10 mouse cellular contexts compared by ENCODE assay signal in the genomic region with DNA sequence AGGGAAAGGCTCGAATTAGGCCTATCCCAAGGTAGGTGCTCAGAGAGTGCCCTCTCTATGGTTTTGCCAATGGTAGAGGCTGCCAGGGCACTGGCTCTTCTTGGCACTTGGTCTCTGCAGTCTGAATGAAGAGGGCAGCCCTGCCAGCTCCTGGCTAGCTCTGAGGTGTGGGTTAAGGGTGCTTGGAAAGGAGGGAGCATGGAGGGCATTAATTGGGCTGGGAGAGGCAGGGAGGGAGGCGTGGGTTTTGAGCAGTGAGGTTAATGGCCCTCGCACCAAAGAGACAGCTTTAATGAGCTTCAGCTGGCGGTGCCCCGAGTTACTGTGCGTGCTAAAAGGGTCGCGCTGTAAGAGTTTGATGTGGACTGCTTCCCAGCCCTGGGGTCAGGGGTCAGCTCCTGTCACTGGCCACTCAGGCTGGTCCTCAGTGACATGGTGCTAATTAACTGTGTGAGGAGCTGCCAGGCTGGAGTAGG. TPM values are rescaled to one million over a fixed set of nuclear protein-coding genes. Genes with fewer than 3 reads are reported as not detected.
DNase-seq lines count a peak whose midpoint lies in the region; ATAC-seq lines count a peak whose summit lies in the region.
"Had no signal": no experiment of that assay in that cellular context is flagged by ENCODE, and none has a peak within 500 bp of the region (broad histone marks: within the 10 kb centered on the region; RNA-seq: fewer than 3 reads in every experiment).

No protein-coding gene starts in this region.

- DNase-seq in adrenal gland, postnatal 14 days: peak; percentile 59
- no peak for DNase-seq in adrenal gland, adult 18-20 months (ENCODE audit: low spot score in 2 of 2)
- DNase-seq in layer of hippocampus, adult 11-12 months (ENCODE audit: low spot score): peak; percentile 63
- no peak for DNase-seq in layer of hippocampus, adult 9-10 months (ENCODE audit: low spot score)
- peak; percentile 70 for DNase-seq in forebrain, embryonic 14.5 days (ENCODE audit: low spot score)
- DNase-seq in midbrain, embryonic 11.5 days (ENCODE audit: low spot score, missing footprints): peak; percentile 78
- no peak for DNase-seq in urinary bladder, postnatal 14 days (ENCODE audit: low spot score)
- no peak for DNase-seq in urinary bladder, postnatal 4 days (ENCODE audit: low spot score in 2 of 2)

- no peak overlapping the region for H3K4me3 ChIP-seq in forebrain, embryonic 14.5 days (ENCODE audit: low read depth, low read length)
- no peak overlapping the region for H3K4me3 ChIP-seq in midbrain, embryonic 11.5 days (ENCODE audit: low read depth, low read length)
- H3K4me3 ChIP-seq: heart, embryonic 13.5 days; lung, embryonic 15.5 days had no signal

- no peaks in the 10 kb centered on the region for H3K27me3 ChIP-seq in forebrain, embryonic 14.5 days (replicated peaks; ENCODE audit: control insufficient read depth, insufficient read depth, low read length)
- no peaks in the 10 kb centered on the region for H3K27me3 ChIP-seq in midbrain, embryonic 11.5 days (ENCODE audit: control insufficient read depth, insufficient read depth, low read length)
- H3K27me3 ChIP-seq: heart, embryonic 13.5 days; lung, embryonic 15.5 days had no signal

- peak overlapping the region; percentile 49 for H3K27ac ChIP-seq in forebrain, embryonic 14.5 days (ENCODE audit: low read depth, low read length)
- no peak overlapping the region for H3K27ac ChIP-seq in midbrain, embryonic 11.5 days (ENCODE audit: low read depth, low read length)
- H3K27ac ChIP-seq: heart, embryonic 13.5 days; lung, embryonic 15.5 days had no signal

- 0 out of 2 replicates have a peak overlapping the region, but pooled peaks have one; percentile 1 for H3K9ac ChIP-seq in forebrain, embryonic 14.5 days (ENCODE audit: low read length)
- H3K9ac ChIP-seq in midbrain, embryonic 11.5 days (ENCODE audit: low read length): no peak overlapping the region
- H3K9ac ChIP-seq: heart, embryonic 13.5 days; lung, embryonic 15.5 days had no signal

- ATAC-seq in forebrain, embryonic 14.5 days: peak; percentile 33; the same call in 1 of the 2 replicates
- peak; percentile 13; the same call in 1 of the 2 replicates for ATAC-seq in midbrain, embryonic 11.5 days (ENCODE audit: low FRiP score)

- WGBS in forebrain, embryonic 14.5 days: 10% methylated on average over 8 of the region's 8 CpGs
- WGBS in midbrain, embryonic 11.5 days: 16% methylated on average over 8 of the region's 8 CpGs

- no peak overlapping the region for H3K4me2 ChIP-seq in forebrain, embryonic 14.5 days (ENCODE audit: low read length)
- no peak overlapping the region for H3K4me2 ChIP-seq in midbrain, embryonic 11.5 days
- H3K4me2 ChIP-seq: heart, embryonic 13.5 days; lung, embryonic 15.5 days had no signal

- H3K36me3 ChIP-seq in forebrain, embryonic 14.5 days (ENCODE audit: control insufficient read depth, insufficient read depth, low read length): no peaks in the 10 kb centered on the region
- H3K36me3 ChIP-seq in midbrain, embryonic 11.5 days (ENCODE audit: control insufficient read depth, insufficient read depth, low read length): no peaks in the 10 kb centered on the region
- H3K36me3 ChIP-seq: lung, embryonic 15.5 days had no signal

- H3K9me3 ChIP-seq in forebrain, embryonic 14.5 days (replicated peaks; ENCODE audit: control insufficient read depth, low read length): no peaks in the 10 kb centered on the region
- H3K9me3 ChIP-seq in midbrain, embryonic 11.5 days (ENCODE audit: control insufficient read depth, low read length): no peaks in the 10 kb centered on the region
- H3K9me3 ChIP-seq: heart, embryonic 13.5 days; lung, embryonic 15.5 days had no signal

- peaks cover 56% of the 10 kb centered on the region for H3K4me1 ChIP-seq in forebrain, embryonic 14.5 days (ENCODE audit: control insufficient read depth, insufficient read depth, low read length)
- H3K4me1 ChIP-seq in midbrain, embryonic 11.5 days (ENCODE audit: control insufficient read depth, insufficient read depth, low read length): peaks cover 69% of the 10 kb centered on the region
- H3K4me1 ChIP-seq: lung, embryonic 15.5 days had no signal

RNA-seq across cellular contexts. Expression of a gene that starts 30.4 kb away (rescaled TPM):
- total RNA-seq in adrenal gland, postnatal 14 days (2021): 21.4 and 27.5 TPM in 2 replicates
- 10 to 100 TPM; 20.6 to 23.3 TPM for total RNA-seq in adrenal gland, adult 18-20 months (2021)
- 94.9 and 97.6 TPM in 2 replicates for polyA plus RNA-seq in forebrain, embryonic 14.5 days (2014; fragmentation: Nextera tagmentation; extraction: Ambion mirVana)
- 80.7 and 81.2 TPM in 2 replicates for polyA plus RNA-seq in midbrain, embryonic 11.5 days (2014; fragmentation: Nextera tagmentation; extraction: Ambion mirVana)

Comparison
In these comparisons a context has a peak if more than half of its experiments do, and no peak if none do; other contexts are left out.
1. DNase-seq: peak in adrenal gland, postnatal 14 days (single experiment), layer of hippocampus, adult 11-12 months (single experiment), forebrain, embryonic 14.5 days (single experiment) and midbrain, embryonic 11.5 days (single experiment); none in adrenal gland, adult 18-20 months (0 of 2), layer of hippocampus, adult 9-10 months (single experiment), urinary bladder, postnatal 14 days (single experiment) and urinary bladder, postnatal 4 days (0 of 2).